Mouse (Mus musculus) limb, embryonic 13.5 days (tissue): ENCODE data around the gene Ptma. TPM values are rescaled to one million over a fixed set of nuclear protein-coding genes. Genes with fewer than 3 reads are reported as not detected.
"Not testable (repeated sequence)": the region's sequence is repeated elsewhere in the genome, so short reads cannot be mapped to it uniquely, and the experiment has no call there.

Source experiments
- ATAC-seq: fragments of 200-750 bp; cut with Nextera tagmentation; 2 replicates; pipeline ENCODE4 v1.8.0; 2017; ENCODE audit warnings: low read depth, moderate number of reproducible peaks, moderate TSS enrichment; ENCODE audit not compliant: low FRiP score
- H3K27ac ChIP-seq: fragments of 300-500 bp; sonication (generic); 2 replicates; pipeline ENCODE4 v1.5.1; 2015; ENCODE audit warnings: inconsistent platforms, mild to moderate bottlenecking, moderate library complexity
- H3K27me3 ChIP-seq: fragments of 300-500 bp; sonication (generic); 2 replicates; pipeline ENCODE4 v1.6.1; 2015; ENCODE audit warnings: mild to moderate bottlenecking, inconsistent platforms
- H3K36me3 ChIP-seq: fragments of 300-500 bp; sonication (generic); 2 replicates; pipeline ENCODE4 v1.6.1; 2015; ENCODE audit warnings: inconsistent platforms, mild to moderate bottlenecking, moderate library complexity
- H3K4me1 ChIP-seq: fragments of 300-500 bp; sonication (generic); 2 replicates; pipeline ENCODE4 v1.6.1; 2015; ENCODE audit warnings: inconsistent platforms
- H3K4me2 ChIP-seq: fragments of 300-500 bp; sonication (generic); replicated peaks from 2 replicates; pipeline ENCODE4 v1.6.1; 2015; ENCODE audit warnings: inconsistent platforms, mild to moderate bottlenecking, moderate library complexity
- H3K4me3 ChIP-seq: fragments of 300-500 bp; sonication (generic); 2 replicates; pipeline ENCODE4 v1.5.1; 2015; ENCODE audit warnings: moderate library complexity, mild to moderate bottlenecking, inconsistent platforms
- H3K9ac ChIP-seq: fragments of 300-500 bp; sonication (generic); 2 replicates; pipeline ENCODE4 v1.6.1; 2015; ENCODE audit warnings: mild to moderate bottlenecking, inconsistent platforms
- H3K9me3 ChIP-seq: fragments of 300-500 bp; sonication (generic); 2 replicates; pipeline ENCODE4 v1.6.1; 2016; ENCODE audit warnings: inconsistent platforms
- WGBS: fragments of 180-500 bp; shearing (Covaris S2); methylation state at CpG from one replicate; pipeline ENCODE4 v1.1.7; 2015; 5-methylcytosine and 5-hydroxymethylcytosine counted together
- polyA plus RNA-seq: library from polyadenylated mRNA; unstranded; fragments of >200 nt; fragmentation: Nextera tagmentation; extraction: Ambion mirVana; gene quantifications from 2 replicates; pipeline ENCODE4 v1.2.1, GENCODE M21; 2015

Ptma gene
- polyA plus RNA-seq, 1 experiment from 2014 or later = 2,828 TPM

GRCm38 (mm10) chr1:86532362-86533051 is 6.0 kb downstream of the Ptma start:
- peak; percentile 26 for ATAC-seq
- Histone ChIP-seq H3K36me3 (peaks cover 40% of the 10 kb centered on the region), H3K9ac (peak overlapping the region; percentile 50; the same call in 1 of the 2 replicates), H3K4me1 (peaks cover 32% of the 10 kb centered on the region), H3K4me3 (peak overlapping the region; percentile 19; the same call in 1 of the 2 replicates), H3K27me3 (no peaks in the 10 kb centered on the region), H3K27ac (no peak overlapping the region), H3K4me2 (peak overlapping the region; percentile 46), H3K9me3 (no peaks in the 10 kb centered on the region)
- WGBS = 25% methylated on average over 11 of the region's 11 CpGs

GRCm38 (mm10) chr1:86533411-86534130 is 7.0 kb downstream of the Ptma start:
- Histone ChIP-seq H3K4me3 (no peak overlapping the region), H3K4me1 (peaks cover 32% of the 10 kb centered on the region), H3K9me3 (no peaks in the 10 kb centered on the region), H3K4me2 (no peak overlapping the region), H3K27ac (no peak overlapping the region), H3K27me3 (no peaks in the 10 kb centered on the region), H3K9ac (no peak overlapping the region), H3K36me3 (peaks cover 42% of the 10 kb centered on the region)
- WGBS = 86% methylated on average over 6 of the region's 6 CpGs
- ATAC-seq = no peak

GRCm38 (mm10) chr1:86538383-86538782 is 11.9 kb downstream of the Ptma start:
- Histone ChIP-seq H3K36me3 (peaks cover 35% of the 10 kb centered on the region), H3K4me1 (no peaks in the 10 kb centered on the region), H3K9ac (no peak overlapping the region), H3K9me3 (no peaks in the 10 kb centered on the region), H3K4me3 (no peak overlapping the region), H3K4me2 (no peak overlapping the region), H3K27me3 (no peaks in the 10 kb centered on the region), H3K27ac (no peak overlapping the region)
- WGBS = 48% methylated on average over 3 of the region's 3 CpGs
- ATAC-seq = no peak

GRCm38 (mm10) chr1:86539583-86539982 is 13.1 kb downstream of the Ptma start:
- H3K36me3 ChIP-seq = peaks cover 42% of the 10 kb centered on the region
- 87% methylated on average over 12 of the region's 12 CpGs for WGBS
- not testable (repeated sequence) for H3K27ac ChIP-seq, H3K4me2 ChIP-seq, ATAC-seq, H3K9ac ChIP-seq, H3K4me1 ChIP-seq, H3K9me3 ChIP-seq, H3K4me3 ChIP-seq, H3K27me3 ChIP-seq

GRCm38 (mm10) chr1:86542584-86542983 is 16.1 kb downstream of the Ptma start:
- no peaks in the 10 kb centered on the region for H3K4me1 ChIP-seq
- H3K9ac ChIP-seq = no peak overlapping the region
- WGBS = 96% methylated on average over 2 of the region's 2 CpGs
- H3K4me2 ChIP-seq = no peak overlapping the region
- ATAC-seq = no peak
- no peaks in the 10 kb centered on the region for H3K27me3 ChIP-seq
- no peak overlapping the region for H3K27ac ChIP-seq
- no peak overlapping the region for H3K4me3 ChIP-seq
- peaks cover 65% of the 10 kb centered on the region for H3K36me3 ChIP-seq
- H3K9me3 ChIP-seq = no peaks in the 10 kb centered on the region

GRCm38 (mm10) chr1:86546797-86547196 is 20.3 kb downstream of the Ptma start:
- peaks cover 76% of the 10 kb centered on the region for H3K36me3 ChIP-seq
- no peak overlapping the region for H3K27ac ChIP-seq
- H3K27me3 ChIP-seq = no peaks in the 10 kb centered on the region
- no peak overlapping the region for H3K4me2 ChIP-seq
- 63% methylated on average over 3 of the region's 3 CpGs for WGBS
- H3K4me1 ChIP-seq = no peaks in the 10 kb centered on the region
- ATAC-seq = no peak
- no peak overlapping the region for H3K9ac ChIP-seq
- H3K4me3 ChIP-seq = no peak overlapping the region
- no peaks in the 10 kb centered on the region for H3K9me3 ChIP-seq

GRCm38 (mm10) chr1:86551299-86551698 is 24.8 kb downstream of the Ptma start:
- 79% methylated on average over 4 of the region's 4 CpGs for WGBS
- no peaks in the 10 kb centered on the region for H3K27me3 ChIP-seq
- H3K4me3 ChIP-seq = no peak overlapping the region
- no peak overlapping the region for H3K4me2 ChIP-seq
- no peak for ATAC-seq
- H3K4me1 ChIP-seq = no peaks in the 10 kb centered on the region
- no peaks in the 10 kb centered on the region for H3K9me3 ChIP-seq
- no peak overlapping the region for H3K27ac ChIP-seq
- no peak overlapping the region for H3K9ac ChIP-seq
- H3K36me3 ChIP-seq = peaks cover 46% of the 10 kb centered on the region

GRCm38 (mm10) chr1:86551877-86552276 is 25.4 kb downstream of the Ptma start:
- Histone ChIP-seq H3K9ac (no peak overlapping the region), H3K27me3 (no peaks in the 10 kb centered on the region), H3K27ac (no peak overlapping the region), H3K4me3 (no peak overlapping the region), H3K4me2 (no peak overlapping the region), H3K36me3 (peaks cover 44% of the 10 kb centered on the region), H3K4me1 (no peaks in the 10 kb centered on the region), H3K9me3 (no peaks in the 10 kb centered on the region)
- 50% methylated on average over 2 of the region's 2 CpGs for WGBS
- ATAC-seq = no peak

GRCm38 (mm10) chr1:86555665-86556064 is 29.1 kb downstream of the Ptma start:
- no peak overlapping the region for H3K27ac ChIP-seq
- H3K27me3 ChIP-seq = no peaks in the 10 kb centered on the region
- H3K4me3 ChIP-seq = no peak overlapping the region
- H3K36me3 ChIP-seq = peaks cover 45% of the 10 kb centered on the region
- 85% methylated on average over 3 of the region's 3 CpGs for WGBS
- no peaks in the 10 kb centered on the region for H3K4me1 ChIP-seq
- ATAC-seq = no peak
- no peak overlapping the region for H3K9ac ChIP-seq
- no peaks in the 10 kb centered on the region for H3K9me3 ChIP-seq
- H3K4me2 ChIP-seq = no peak overlapping the region

- H3K27ac ChIP-seq = no peak overlapping the region
- H3K9ac ChIP-seq = no peak overlapping the region
- H3K4me1 ChIP-seq = no peaks in the 10 kb centered on the region
- no peak overlapping the region for H3K4me2 ChIP-seq
- ATAC-seq = no peak
- no peak overlapping the region for H3K4me3 ChIP-seq
- no peaks in the 10 kb centered on the region for H3K9me3 ChIP-seq
- no peaks in the 10 kb centered on the region for H3K27me3 ChIP-seq
- WGBS = 73% methylated on average over 7 of the region's 7 CpGs
- peaks cover 39% of the 10 kb centered on the region for H3K36me3 ChIP-seq
Measured at GRCm38 (mm10) chr1:86557872-86558271, 31.3 kb downstream of the Ptma start.

GRCm38 (mm10) chr1:86559232-86559631 is 32.7 kb downstream of the Ptma start:
- Histone ChIP-seq H3K9me3 (no peaks in the 10 kb centered on the region), H3K4me2 (no peak overlapping the region), H3K27ac (no peak overlapping the region), H3K27me3 (no peaks in the 10 kb centered on the region), H3K4me1 (no peaks in the 10 kb centered on the region), H3K4me3 (no peak overlapping the region), H3K9ac (no peak overlapping the region), H3K36me3 (peaks cover 53% of the 10 kb centered on the region)
- no peak for ATAC-seq
- 89% methylated on average over 3 of the region's 3 CpGs for WGBS

- Histone ChIP-seq H3K4me2 (no peak overlapping the region), H3K4me3 (no peak overlapping the region), H3K9me3 (no peaks in the 10 kb centered on the region), H3K4me1 (no peaks in the 10 kb centered on the region), H3K36me3 (peaks cover 43% of the 10 kb centered on the region), H3K27ac (no peak overlapping the region), H3K27me3 (no peaks in the 10 kb centered on the region), H3K9ac (no peak overlapping the region)
- no peak for ATAC-seq
- WGBS = 89% methylated on average over 2 of the region's 2 CpGs
Measured at GRCm38 (mm10) chr1:86562663-86563062, 36.1 kb downstream of the Ptma start.
